Mouse (Mus musculus) brain, embryonic 14.5 days (tissue): ENCODE results near the gene Eps8.

Experiments used
- CTCF ChIP-seq: fragments of 200-500 bp; IDR thresholded peaks from 2 replicates; pipeline ENCODE4 v1.5.1; 2012; ENCODE audit warnings: inconsistent platforms, mild to moderate bottlenecking, moderate library complexity, borderline replicate concordance; ENCODE audit not compliant: insufficient read depth, insufficient read length; ENCODE audit errors: extremely low read depth
- POLR2A ChIP-seq: fragments of 200-500 bp; IDR thresholded peaks from 2 replicates; pipeline ENCODE4 v1.6.1; 2012; ENCODE audit warnings: mild to moderate bottlenecking, inconsistent platforms, borderline replicate concordance; ENCODE audit not compliant: poor library complexity, insufficient read depth, insufficient read length, severe bottlenecking; ENCODE audit errors: extremely low read depth

DNA sequence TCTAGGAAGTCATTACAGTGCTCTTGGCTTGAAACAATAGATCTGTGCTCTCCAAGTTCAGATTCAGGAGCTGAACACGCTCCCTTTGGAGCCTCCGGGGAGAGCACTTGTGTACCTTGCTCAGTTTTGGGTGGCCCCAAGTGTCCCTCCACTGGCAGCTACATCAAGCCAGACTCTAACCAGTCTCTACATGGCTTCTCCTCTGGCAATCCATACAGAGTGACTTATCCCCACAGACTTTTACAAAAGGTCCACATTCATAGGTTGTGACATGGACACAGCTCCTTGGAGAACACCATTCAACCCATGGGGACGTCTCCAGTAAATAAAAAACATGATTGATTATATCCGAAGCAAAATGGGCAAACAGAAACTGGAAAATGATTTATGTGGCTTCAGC, 217.2 kb downstream of the Eps8 start:
- TF ChIP-seq CTCF = no peak
- no peak for TF ChIP-seq POLR2A
